Mouse (Mus musculus) gastrocnemius, adult 2 months (tissue): ENCODE measurements around the gene Sorcs1. TPM values are rescaled to one million over a fixed set of nuclear protein-coding genes. Genes with fewer than 3 reads are reported as not detected.

ENCODE experiments used
- DNase-seq: peaks from one replicate; pipeline ENCODE4 v3.0.0; 2022
- H3K27ac ChIP-seq: fragments of 200-600 bp; 2 replicates; pipeline ENCODE4 v1.8.1; 2022; ENCODE audit warnings: mild to moderate bottlenecking
- H3K4me3 ChIP-seq: fragments of 200-600 bp; 2 replicates; pipeline ENCODE4 v1.8.1; 2022; ENCODE audit warnings: mild to moderate bottlenecking, moderate library complexity
- CTCF ChIP-seq: fragments of 200-600 bp; IDR thresholded peaks from 2 replicates; pipeline ENCODE4 v1.8.1; 2022; ENCODE audit warnings: antibody characterized with exemption, mild to moderate bottlenecking, moderate library complexity
- intact Hi-C: fragments of 180-260 bp; cut with DNase I; formaldehyde crosslinking; loops from one replicate; pipeline ENCODE4 v1.15.1; 2025
- total RNA-seq, 2 experiments: library from RNA; stranded (reverse); gene quantifications; 2 replicates each; pipeline ENCODE4 v1.2.3; 2021

The Sorcs1 gene
- total RNA-seq, 2 experiments from 2014 or later = 0.47 to 4.1 TPM

DNA sequence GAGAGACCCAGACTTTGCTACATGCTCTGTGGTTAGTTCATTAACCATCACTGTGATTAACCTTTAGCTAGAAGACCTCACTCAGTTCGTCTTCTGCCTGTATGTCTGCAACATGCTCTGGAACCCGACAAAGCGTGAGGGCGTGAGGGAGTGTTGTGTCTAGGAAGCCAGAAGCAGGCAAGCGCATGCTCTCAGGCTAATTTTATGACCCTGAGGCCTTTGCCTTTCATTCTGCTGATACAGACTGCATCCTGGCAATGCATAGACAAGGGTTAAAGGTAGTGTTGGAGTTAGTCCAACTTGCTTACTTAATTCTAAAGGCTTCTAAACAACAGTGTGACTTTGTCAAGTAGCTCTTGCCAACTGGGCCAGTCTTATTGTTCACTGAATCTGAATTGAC, 458.0 kb downstream of the Sorcs1 start:
- intact Hi-C loops = no loop called here

DNA sequence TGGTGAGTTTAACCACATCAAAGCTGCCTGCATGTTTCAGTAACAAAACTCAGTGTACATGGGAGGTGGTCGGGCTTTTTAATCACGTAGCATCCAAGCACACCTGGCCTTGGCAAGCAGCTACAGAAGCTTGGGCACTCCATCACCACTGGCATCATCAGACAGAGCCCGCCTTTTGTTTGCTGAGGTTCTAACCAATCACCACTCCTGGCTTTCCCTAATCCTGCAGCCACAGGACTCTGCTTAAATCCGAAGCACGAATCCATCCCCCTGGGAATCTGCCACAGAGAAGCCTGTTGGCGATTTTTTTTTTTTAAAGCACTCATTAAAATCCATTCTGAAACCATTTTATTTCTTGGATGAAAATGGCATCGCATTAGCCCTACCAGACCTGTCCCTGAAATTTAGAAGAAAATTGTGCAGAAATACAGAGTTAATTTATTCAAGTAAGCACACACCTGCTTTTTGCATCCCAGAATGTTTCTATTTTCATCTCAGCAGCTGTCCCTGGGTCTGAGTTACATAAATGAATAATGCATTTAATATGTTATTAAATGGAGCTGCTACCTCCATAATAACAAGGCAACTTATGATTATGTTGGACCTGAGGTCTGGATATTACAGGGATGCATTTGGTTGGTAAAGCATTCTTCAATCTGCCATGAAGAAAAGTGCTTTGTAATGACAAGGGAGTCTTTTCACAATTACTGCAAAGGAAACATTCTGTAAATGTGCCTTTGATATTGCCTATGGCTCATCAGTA, 463.8 kb downstream of the Sorcs1 start:
- TF ChIP-seq CTCF = no peak
- no peak overlapping the region for H3K4me3 ChIP-seq
- no peak overlapping the region for H3K27ac ChIP-seq
- intact Hi-C loops = no loop called here
- DNase-seq = no peak

More for the DNA sequence above, 458.0 kb downstream of the Sorcs1 start:
- no peak overlapping the region for H3K4me3 ChIP-seq
- TF ChIP-seq CTCF = no peak
- H3K27ac ChIP-seq = no peak overlapping the region
- DNase-seq = no peak

DNA sequence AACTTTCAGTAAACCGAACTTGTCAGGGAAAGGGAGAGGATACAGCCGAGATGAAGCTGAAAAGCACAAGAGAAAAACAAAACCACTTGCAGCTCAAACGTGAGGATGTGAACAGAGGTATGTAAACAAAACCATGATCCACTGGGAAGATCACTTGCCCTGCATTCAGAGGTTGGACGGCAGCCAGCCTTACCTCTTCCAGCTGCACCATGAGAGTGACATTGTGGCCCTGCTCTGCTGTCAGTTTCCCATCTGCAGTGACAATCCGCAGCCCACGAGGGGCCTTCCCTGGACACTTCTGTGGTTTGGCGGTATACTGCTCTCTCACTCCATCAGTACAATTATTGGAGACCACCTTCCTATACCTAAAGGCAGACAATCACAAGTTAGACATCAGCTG, 468.0 kb downstream of the Sorcs1 start:
- H3K27ac ChIP-seq = no peak overlapping the region
- no peak for DNase-seq
- intact Hi-C loops = no loop called here
- TF ChIP-seq CTCF = no peak
- H3K4me3 ChIP-seq = no peak overlapping the region

DNA sequence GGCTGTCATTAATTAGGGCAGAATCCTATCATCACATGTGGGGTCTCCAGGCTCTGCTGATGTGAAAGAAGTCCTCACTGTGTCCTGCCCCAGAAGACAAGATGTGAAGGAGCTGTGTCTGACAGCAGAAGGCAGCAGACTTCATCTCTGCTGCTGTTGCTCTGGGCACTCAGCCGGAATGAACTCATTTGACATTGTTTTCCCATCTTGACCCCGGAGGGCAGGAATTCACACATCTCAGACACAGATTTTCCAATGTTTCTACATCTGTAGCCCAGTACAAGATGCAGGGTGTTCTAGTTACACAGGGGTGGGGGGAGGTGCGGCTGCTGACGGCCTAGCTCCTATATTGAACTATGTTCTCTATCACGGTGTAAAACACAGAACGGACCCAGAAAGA, 474.1 kb downstream of the Sorcs1 start:
- Histone ChIP-seq H3K4me3 (no peak overlapping the region), H3K27ac (no peak overlapping the region)
- DNase-seq = no peak
- intact Hi-C loops = no loop called here
- TF ChIP-seq CTCF = no peak

DNA sequence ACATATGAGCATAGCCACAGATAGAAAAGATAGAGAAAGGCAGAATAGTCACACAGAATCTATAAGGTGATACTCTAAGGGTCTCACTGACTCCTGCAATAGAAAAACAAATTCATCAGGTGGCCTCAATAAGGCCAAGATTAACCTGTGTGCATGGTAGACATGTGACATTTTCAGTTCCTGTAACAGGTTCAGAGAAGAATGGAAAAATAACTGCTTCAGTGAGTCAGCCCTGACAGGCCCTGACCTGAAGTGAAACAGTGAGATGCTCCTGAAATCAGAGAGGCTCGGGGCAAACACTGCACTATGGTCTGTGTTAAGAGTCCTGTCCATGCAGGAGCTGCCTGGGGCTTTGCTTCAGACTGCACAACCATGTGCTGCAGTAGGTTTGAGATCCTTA, 481.9 kb downstream of the Sorcs1 start:
- Histone ChIP-seq H3K4me3 (no peak overlapping the region), H3K27ac (no peak overlapping the region)
- DNase-seq = no peak
- intact Hi-C loops = no loop called here
- no peak for TF ChIP-seq CTCF

DNA sequence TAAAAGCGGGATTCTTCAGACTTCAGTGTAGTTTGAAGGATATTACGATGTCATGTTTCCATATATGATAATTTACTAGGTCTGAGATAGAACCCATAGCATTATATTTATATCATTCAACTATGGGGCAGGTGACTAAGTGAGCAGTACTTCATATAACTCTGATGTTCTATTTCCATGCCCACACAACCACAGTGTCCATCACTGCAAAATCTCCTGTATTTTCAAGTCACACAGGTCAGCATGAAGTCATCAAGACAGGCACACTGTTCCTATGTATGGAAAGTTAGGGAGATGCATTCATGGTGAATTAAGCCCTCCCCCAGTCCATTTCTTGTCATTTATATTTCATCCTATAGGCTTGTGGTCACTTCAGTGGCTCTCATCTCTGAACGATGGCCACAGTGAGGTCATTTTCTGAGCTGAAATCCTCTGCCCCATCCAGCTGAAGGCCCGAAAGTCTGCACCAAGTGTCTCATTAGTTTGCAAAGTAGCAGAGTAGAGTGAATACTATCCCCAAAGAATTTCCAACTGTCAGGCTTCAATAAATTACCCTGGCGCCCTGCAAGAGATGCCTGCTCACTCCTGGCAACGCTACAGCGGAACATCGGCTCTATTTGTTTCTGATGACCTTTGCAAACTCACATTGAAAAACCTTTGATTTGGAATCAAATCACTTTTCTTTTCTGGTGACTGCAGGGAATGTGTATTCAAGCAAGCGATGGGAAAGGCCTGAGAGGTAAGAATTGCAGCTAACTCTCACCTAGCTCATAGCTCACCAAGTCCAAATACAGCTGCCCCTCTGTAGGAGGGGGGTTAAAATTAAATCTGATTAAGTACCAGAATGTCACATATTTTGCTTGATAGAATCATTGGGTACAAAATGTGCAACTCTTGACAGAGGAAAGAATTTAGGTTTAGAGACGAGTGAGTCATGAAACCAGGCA, 492.4 kb downstream of the Sorcs1 start:
- DNase-seq = no peak
- H3K4me3 ChIP-seq = no peak overlapping the region
- intact Hi-C loops = no loop called here
- H3K27ac ChIP-seq = no peak overlapping the region
- TF ChIP-seq CTCF = no peak

DNA sequence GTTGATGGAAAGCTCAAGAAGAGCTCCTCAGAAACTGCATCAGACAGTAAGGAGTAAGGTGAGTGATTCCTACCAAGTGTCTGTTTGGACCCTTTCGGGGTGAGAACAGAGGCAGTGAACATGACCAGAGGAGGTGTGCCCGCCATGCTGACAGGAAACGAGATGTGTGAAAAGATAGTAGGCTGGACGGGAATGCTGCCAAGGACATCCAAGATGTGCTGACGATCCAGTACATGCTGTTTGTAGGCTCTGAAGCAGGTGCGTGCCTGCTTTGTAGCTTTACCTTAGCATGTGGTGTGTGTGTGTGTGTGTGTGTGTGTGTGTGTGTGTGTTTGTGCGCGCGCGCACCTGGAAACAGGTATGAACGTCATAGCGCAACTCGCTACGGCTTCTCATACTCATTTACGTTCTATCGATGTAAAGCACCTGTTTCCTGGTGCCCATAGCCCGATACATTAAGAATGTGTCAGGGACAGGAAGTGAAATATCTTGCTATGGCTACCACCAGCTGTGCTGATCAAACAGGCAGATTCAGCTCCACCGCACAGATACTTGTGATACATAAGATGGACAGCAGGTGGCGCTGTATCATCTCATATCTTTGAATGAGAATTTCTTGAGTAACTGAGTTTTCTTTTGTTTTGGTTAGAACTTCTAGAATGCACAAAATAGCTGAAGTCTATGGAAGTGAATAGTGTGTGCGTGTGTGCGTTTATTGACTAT, 493.4 kb downstream of the Sorcs1 start:
- Histone ChIP-seq H3K27ac (no peak overlapping the region), H3K4me3 (no peak overlapping the region)
- intact Hi-C loops = no loop called here
- peak; percentile 68 for TF ChIP-seq CTCF
- no peak for DNase-seq

DNA sequence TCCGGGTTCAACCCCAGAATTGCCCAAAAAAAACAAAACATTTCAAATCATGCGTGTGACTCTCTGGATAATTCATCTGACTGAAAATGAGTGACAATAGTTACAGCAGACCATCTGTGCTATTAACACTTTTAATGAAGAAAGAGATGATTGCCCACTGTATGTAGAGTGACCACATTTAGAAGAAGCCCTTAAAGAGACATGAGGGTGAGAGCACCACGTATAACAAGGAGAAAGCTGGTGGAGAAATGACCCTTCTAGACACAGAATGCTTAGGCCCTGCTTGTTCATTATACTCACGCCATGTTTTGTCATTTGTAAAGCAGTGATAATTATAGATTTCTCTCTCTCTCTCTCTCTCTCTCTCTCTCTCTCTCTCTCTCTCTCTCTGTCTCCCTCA, 499.6 kb downstream of the Sorcs1 start:
- intact Hi-C loops = no loop called here
- Histone ChIP-seq H3K27ac (no peak overlapping the region), H3K4me3 (no peak overlapping the region)
- DNase-seq = no peak
- TF ChIP-seq CTCF = no peak

DNA sequence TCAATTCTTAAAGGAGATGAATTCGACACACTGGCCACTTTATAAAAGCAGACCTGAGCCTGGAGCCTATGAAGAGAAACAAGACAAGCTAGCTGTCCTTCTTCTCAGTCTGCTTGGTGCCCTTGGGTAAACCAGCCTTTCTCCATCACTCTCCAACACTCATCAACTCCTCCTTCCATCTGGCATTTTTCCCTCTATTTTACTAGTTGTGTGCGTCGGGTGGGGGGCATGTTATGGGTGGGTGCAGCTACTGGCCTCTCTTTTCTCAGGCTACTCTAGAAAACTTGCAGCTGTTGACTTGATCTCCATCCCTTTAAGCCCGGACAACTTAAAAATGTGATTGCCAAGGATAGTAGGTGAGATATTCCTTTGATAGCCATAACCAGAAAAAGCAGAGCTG, 500.3 kb downstream of the Sorcs1 start:
- intact Hi-C loops = no loop called here
- Histone ChIP-seq H3K4me3 (no peak overlapping the region), H3K27ac (no peak overlapping the region)
- DNase-seq = no peak
- TF ChIP-seq CTCF = no peak

DNA sequence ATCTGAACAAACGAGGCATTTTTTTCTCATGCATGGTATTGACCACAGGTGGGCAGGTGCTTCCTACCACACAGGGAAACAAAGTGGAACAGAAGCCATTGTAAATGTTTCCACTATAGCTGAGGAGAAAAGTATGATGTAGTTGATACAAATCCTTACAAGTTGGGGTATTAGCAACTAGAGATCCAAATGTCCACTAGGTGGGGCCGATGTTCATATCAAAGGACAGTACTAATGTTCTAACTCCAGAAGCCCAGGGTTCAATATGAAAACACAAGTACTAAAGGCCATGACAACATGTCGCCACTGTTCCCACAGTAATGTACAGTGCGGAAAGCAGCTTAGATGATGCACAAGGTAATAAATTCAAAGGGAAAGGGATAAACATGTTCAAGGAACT, 506.6 kb downstream of the Sorcs1 start:
- DNase-seq = no peak
- Histone ChIP-seq H3K4me3 (no peak overlapping the region), H3K27ac (no peak overlapping the region)
- intact Hi-C loops = no loop called here
- no peak for TF ChIP-seq CTCF

DNA sequence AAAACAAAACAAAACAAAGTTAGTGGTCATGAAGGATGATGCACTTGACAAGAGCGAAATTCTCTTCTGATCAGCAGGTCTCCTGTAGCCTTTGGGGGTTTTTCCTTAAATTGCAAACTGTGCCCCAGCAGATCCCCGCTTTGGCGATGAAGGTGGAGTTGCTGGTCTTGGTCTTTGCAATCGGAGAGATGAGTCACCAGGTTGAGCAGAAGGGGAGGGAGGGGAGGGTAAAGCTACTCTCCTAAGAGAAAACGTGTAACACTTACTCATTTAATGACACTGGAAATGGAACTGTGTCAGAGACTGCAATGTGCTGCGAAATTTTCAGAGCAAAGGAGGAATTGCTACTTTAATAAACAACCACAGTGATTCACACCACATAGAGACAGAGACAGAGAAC, 527.3 kb downstream of the Sorcs1 start:
- no peak for TF ChIP-seq CTCF
- H3K27ac ChIP-seq = no peak overlapping the region
- no peak for DNase-seq
- no peak overlapping the region for H3K4me3 ChIP-seq
- intact Hi-C loops = no loop called here

DNA sequence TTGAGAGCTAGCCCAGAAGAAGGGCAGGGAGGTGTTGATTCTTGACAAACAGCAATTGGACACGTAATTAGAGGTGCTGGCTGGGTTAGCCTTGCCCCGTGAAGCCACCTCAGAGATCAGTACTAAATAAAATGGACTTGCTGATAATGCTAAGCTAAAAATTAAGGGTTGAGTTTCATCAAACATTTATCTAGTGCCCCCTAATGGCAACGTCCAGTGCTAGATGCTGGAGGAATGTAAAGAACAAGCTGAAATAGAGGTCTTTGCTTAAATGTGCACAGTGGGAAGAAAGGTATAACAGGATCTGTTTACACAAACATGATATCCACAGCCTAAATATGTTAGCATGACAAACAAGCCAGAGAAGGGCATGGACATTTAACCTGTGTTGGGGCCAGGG, 532.5 kb downstream of the Sorcs1 start:
- no peak for TF ChIP-seq CTCF
- intact Hi-C loops = no loop called here
- no peak for DNase-seq
- Histone ChIP-seq H3K4me3 (no peak overlapping the region), H3K27ac (no peak overlapping the region)

DNA sequence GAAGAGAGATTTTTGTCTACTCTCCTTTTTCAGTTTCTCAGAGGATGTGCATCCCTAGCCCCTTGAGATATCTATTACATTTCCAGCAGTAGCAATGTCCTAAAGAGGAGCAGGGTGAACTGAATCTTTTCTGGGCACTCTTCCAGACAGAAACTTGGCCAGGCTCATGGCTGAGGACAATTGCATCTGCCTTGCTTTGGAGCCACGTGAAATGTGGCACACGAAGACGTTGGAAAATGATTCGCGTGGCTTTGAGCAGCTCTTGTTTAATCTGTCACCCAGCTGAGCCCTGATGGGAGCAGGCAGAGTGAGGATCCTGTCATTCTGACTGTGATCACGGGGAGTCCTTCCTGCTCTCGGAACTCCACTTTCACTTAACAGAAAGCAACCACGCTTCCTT, 536.6 kb downstream of the Sorcs1 start:
- no peak for TF ChIP-seq CTCF
- Histone ChIP-seq H3K4me3 (no peak overlapping the region), H3K27ac (no peak overlapping the region)
- intact Hi-C loops = no loop called here
- no peak for DNase-seq
